Mouse (Mus musculus) heart, embryonic 15.5 days (tissue): Measurements from ENCODE around the gene Spats2. TPM values are rescaled to one million over a fixed set of nuclear protein-coding genes. Genes with fewer than 3 reads are reported as not detected.

ENCODE experiments used
- ATAC-seq: fragments of 200-750 bp; cut with Nextera tagmentation; replicated peaks from 2 replicates; pipeline ENCODE4 v1.8.0; 2017; ENCODE audit warnings: low read depth, moderate TSS enrichment; ENCODE audit not compliant: insufficient number of reproducible peaks, insufficient read depth, low FRiP score
- H3K27ac ChIP-seq: fragments of 300-500 bp; sonication (generic); 2 replicates; pipeline ENCODE4 v1.5.1; 2015; ENCODE audit warnings: mild to moderate bottlenecking, inconsistent platforms
- H3K27me3 ChIP-seq: fragments of 300-500 bp; sonication (generic); 2 replicates; pipeline ENCODE4 v1.6.1; 2015; ENCODE audit warnings: inconsistent platforms
- H3K36me3 ChIP-seq: fragments of 300-500 bp; sonication (generic); 2 replicates; pipeline ENCODE4 v1.6.1; 2015; ENCODE audit warnings: mild to moderate bottlenecking, inconsistent platforms
- H3K4me1 ChIP-seq: fragments of 300-500 bp; sonication (generic); replicated peaks from 2 replicates; pipeline ENCODE4 v1.6.1; 2015; ENCODE audit warnings: inconsistent platforms
- H3K4me2 ChIP-seq: fragments of 300-500 bp; sonication (generic); 2 replicates; pipeline ENCODE4 v1.6.1; 2015; ENCODE audit warnings: inconsistent platforms, mild to moderate bottlenecking, moderate library complexity
- H3K4me3 ChIP-seq: fragments of 300-500 bp; sonication (generic); 2 replicates; pipeline ENCODE4 v1.5.1; 2015; ENCODE audit warnings: mild to moderate bottlenecking, inconsistent platforms
- H3K9ac ChIP-seq: fragments of 300-500 bp; sonication (generic); 2 replicates; pipeline ENCODE4 v1.6.1; 2015; ENCODE audit warnings: mild to moderate bottlenecking, inconsistent platforms
- H3K9me3 ChIP-seq: fragments of 300-500 bp; sonication (generic); replicated peaks from 2 replicates; pipeline ENCODE4 v1.6.1; 2016; ENCODE audit warnings: inconsistent platforms
- WGBS: fragments of 180-500 bp; shearing (Covaris S2); methylation state at CpG from one replicate; pipeline ENCODE4 v1.1.7; 2015; ENCODE audit warnings: mixed read lengths; 5-methylcytosine and 5-hydroxymethylcytosine counted together
- polyA plus RNA-seq: library from polyadenylated mRNA; unstranded; fragments of >200 nt; fragmentation: Nextera tagmentation; extraction: Ambion mirVana; gene quantifications from 2 replicates; pipeline ENCODE4 v1.2.1, GENCODE M21; 2015

Spats2 gene
- polyA plus RNA-seq, 1 experiment from 2014 or later: 27.3 TPM

DNA sequence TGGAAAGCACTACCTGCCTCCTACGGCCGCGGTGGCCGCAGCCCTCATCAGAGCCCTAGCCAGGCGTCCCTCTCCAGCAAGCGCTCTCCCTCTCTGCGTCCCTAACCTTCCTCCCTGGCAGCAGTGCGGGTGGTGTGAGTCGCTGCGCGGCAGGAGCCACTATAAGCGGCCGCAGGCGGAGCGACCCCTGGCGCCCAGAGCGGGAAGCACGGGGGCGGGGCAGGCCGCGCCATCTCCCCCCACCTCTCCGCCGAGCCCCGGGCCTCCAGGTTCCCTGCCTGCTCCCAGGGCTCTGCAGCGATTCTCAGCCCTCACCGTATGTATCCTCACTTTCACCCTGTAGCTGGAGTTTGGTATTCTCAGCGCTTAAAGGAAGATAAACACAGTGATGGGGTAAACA lies 37.4 kb upstream of the Spats2 start:
- Histone ChIP-seq H3K4me1 (peaks cover 34% of the 10 kb centered on the region), H3K36me3 (no peaks in the 10 kb centered on the region), H3K9me3 (no peaks in the 10 kb centered on the region), H3K4me2 (peak overlapping the region; percentile 58), H3K4me3 (peak overlapping the region; percentile 34), H3K9ac (peak overlapping the region; percentile 20), H3K27ac (no peak overlapping the region), H3K27me3 (peaks cover 97% of the 10 kb centered on the region)
- ATAC-seq: peak; percentile 78
- under 1% methylated on average over 27 of the region's 27 CpGs for WGBS

DNA sequence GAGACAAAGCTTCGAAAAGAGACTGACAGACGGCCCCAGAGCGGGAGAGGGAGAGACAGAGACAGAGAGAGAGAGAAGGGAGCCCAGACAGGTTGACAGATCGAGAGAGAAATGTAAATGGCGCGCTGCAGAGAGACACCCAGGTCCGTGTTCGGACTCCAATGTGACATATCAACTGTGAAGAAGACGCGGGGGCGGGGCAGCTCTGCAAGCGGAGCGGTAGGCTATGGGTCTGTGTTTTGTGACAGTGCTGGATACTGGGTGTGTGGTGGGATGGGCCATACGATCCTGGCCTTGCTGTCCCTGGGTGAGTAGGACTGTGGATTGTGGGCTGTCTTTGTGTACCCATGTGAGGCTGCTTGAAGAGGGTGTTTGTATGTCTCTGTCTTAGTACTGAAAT lies 36.6 kb upstream of the Spats2 start:
- no peaks in the 10 kb centered on the region for H3K36me3 ChIP-seq
- H3K9ac ChIP-seq: no peak overlapping the region
- H3K4me3 ChIP-seq: peak overlapping the region; percentile 34; the same call in 1 of the 2 replicates
- peaks cover 99% of the 10 kb centered on the region for H3K27me3 ChIP-seq
- no peak overlapping the region for H3K27ac ChIP-seq
- H3K4me1 ChIP-seq: peaks cover 36% of the 10 kb centered on the region
- no peaks in the 10 kb centered on the region for H3K9me3 ChIP-seq
- peak overlapping the region; percentile 58 for H3K4me2 ChIP-seq
- ATAC-seq: no peak
- 15% methylated on average over 14 of the region's 14 CpGs for WGBS

DNA sequence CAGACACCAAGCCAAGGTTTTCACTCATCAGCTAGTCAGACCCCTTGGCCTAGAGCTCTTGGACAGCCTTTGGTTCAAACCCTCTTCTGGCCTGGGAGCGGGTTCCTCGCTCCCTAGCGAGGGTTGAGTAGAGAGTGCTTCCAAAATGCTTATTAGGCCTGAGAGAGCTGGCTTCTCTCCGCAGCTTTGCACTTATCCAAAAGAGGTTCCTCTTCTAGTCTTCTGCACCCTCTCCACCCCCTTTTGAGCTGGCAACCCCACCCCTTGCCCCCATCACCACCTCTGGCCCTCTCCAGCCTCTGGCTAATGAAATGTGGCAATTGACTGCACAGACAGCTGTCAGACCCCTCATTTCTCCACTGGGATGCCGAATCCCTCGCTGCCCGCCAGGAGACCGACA lies 32.8 kb upstream of the Spats2 start, which contains the start of gene Dnajc22:
TSS of gene Dnajc22 (plus strand) at position 301 of the 400 bp plus-strand sequence.
- H3K4me2 ChIP-seq: peak within 1 kb of the TSS; percentile 93
- peak within 1 kb of the TSS; percentile 47; the same call in 1 of the 2 replicates for H3K9ac ChIP-seq
- peaks cover 96% of the 10 kb centered on the region for H3K27me3 ChIP-seq
- H3K27ac ChIP-seq: no peak within 1 kb of the TSS
- no peaks in the 10 kb centered on the region for H3K36me3 ChIP-seq
- H3K4me3 ChIP-seq: peak within 1 kb of the TSS; percentile 52
- 46% methylated on average over 8 of the region's 8 CpGs for WGBS
- H3K9me3 ChIP-seq: no peaks in the 10 kb centered on the region
- H3K4me1 ChIP-seq: peaks cover 46% of the 10 kb centered on the region
- ATAC-seq: no peak

DNA sequence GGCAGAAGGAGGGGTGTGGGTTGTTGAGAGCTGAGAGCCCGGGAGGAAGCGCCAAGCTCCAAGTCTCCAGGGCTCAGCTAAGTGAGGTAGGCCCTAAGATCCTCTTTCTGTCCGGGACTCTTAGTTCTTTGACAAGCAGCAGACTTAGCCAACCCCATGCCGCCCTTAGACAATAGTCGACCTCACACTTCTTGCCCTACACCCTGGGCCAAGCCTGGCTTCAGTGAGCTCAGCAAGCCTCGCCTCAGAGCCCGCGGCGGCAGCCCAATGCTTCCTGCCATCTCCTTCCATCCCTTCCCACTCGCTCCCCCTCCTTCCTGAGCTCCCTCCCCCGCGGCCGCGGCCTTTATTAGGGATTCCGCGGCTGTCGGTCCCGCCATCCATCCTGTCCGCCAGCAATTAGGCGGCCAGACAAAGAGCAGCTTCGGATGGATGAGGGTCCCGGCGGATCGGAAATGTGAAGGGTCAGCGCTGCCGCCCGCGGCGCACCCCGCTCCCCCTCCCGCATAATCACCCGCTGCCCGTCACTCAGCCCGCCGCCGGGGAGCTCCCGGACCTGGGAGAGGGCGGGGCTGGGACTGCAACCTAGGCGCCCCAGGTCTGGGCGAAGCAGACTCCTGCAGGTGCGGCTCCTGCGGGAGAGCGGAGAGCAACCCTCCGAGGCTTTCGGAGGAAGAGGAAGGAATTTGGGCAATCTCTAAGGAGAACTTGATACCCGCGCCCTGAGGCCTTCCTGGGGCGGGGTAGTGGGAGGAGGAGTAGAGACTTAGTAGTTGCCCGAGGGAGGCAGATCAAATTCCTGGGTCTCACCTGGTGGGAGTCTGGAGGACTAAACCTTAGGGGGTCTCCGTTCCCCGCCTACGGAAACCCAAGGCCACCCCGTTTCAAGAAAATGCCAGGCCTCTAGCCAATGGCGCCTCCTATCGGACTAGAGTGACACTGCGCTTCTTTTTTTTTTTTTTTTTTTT lies 32.1 kb upstream of the Spats2 start:
- Histone ChIP-seq H3K9ac (peak overlapping the region; percentile 47; the same call in 1 of the 2 replicates), H3K4me3 (peak overlapping the region; percentile 52), H3K9me3 (no peaks in the 10 kb centered on the region), H3K4me1 (peaks cover 46% of the 10 kb centered on the region), H3K27ac (no peak overlapping the region), H3K27me3 (peaks cover 96% of the 10 kb centered on the region), H3K4me2 (peak overlapping the region; percentile 93), H3K36me3 (no peaks in the 10 kb centered on the region)
- 3% methylated on average over 56 of the region's 56 CpGs for WGBS
- no peak for ATAC-seq

DNA sequence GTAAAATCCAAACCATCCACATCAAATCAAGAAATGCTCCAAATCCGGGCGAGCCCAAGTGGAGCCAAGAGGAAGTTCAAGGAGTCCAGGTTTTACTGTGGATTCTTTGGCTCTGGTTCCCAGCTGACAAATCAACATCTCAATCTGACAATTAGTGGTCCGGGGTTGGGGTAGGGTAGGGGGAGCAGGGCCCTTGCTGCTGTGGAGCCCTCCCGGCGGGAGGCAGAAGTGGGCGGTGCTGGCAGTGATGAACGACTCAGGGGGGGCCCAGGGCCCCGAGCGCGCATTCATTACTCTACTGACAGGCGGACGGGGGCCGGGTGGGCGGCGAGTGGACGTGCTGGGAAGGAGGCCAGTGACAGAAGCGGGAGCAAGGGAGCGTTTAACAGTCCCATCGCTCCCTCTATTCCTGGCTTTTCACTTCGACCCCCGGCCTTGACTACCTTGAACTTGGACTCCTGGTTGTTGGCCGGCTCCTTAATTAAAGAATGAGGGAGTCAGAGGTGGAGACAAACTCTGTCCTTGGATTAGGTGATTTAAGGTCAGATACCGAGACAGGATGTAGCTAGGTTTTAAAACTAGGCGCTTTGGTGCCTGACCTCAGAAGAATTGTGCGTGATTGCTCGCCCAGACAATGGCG lies 31.0 kb upstream of the Spats2 start:
- Histone ChIP-seq H3K4me3 (peak overlapping the region; percentile 6; the same call in 1 of the 2 replicates), H3K9ac (no peak overlapping the region), H3K36me3 (no peaks in the 10 kb centered on the region), H3K27ac (no peak overlapping the region), H3K4me1 (peaks cover 51% of the 10 kb centered on the region), H3K4me2 (peak overlapping the region; percentile 23), H3K9me3 (no peaks in the 10 kb centered on the region), H3K27me3 (peaks cover 95% of the 10 kb centered on the region)
- ATAC-seq: no peak
- 5% methylated on average over 27 of the region's 27 CpGs for WGBS

DNA sequence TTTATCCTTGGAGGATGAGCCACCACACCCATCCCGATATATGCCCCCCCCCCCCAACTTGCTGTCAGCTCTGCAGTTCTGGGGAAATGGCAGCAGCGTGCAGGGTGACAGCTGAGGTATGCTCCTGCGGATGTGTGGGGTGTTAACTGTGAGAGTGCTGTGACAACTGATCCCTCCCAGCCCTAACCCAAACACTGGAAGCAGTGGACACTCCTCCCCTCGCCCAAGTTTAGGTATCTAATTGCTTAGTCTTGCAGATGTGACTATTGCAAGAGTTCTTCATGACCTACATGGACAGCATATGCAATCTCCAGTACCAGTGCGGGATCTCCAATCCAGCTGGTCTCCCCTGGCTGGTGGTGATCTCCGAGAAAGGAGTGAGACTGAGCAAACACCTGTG lies 30.4 kb upstream of the Spats2 start:
- peaks cover 51% of the 10 kb centered on the region for H3K4me1 ChIP-seq

DNA sequence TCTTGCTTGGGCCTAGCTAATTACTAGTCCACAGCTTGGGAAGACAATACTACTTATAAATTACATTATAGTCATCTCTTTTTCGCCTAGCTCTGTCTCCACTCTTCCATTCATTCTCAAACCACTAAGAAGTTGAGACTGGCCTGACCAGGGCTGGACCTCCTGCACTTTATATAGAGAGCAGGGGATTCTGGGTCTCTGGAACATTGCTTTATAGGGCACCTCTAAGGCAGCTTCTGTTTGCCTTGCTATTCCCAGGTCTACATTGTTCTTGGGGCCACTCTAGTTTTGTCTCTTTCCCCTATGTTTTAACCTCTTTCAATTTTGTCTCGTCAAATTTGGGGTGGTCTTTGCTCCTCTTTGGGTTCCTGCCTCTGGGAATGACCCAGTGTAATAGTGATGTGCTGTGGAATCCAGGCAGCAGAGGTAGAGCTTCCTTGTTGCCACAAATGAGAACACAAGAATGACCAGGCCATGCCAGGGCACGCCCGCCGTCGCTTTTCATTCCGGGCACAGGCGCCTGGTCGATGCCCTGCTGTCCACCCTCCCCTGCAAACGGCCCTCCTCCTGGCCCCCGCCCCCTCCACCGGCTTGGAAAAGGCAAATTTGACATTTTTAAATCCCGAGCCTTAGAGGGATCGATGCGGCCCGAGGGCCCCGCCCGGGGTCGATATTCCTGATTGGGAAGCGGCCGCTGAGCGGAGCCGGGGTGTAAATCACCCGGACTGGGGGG lies 29.5 kb upstream of the Spats2 start:
- no peaks in the 10 kb centered on the region for H3K9me3 ChIP-seq
- peak overlapping the region; percentile 50 for H3K4me3 ChIP-seq
- peaks cover 51% of the 10 kb centered on the region for H3K4me1 ChIP-seq
- H3K9ac ChIP-seq: peak overlapping the region; percentile 27; the same call in 1 of the 2 replicates
- H3K36me3 ChIP-seq: no peaks in the 10 kb centered on the region
- 9% methylated on average over 24 of the region's 24 CpGs for WGBS
- peaks cover 87% of the 10 kb centered on the region for H3K27me3 ChIP-seq
- H3K4me2 ChIP-seq: peak overlapping the region; percentile 89
- ATAC-seq: no peak
- no peak overlapping the region for H3K27ac ChIP-seq

More for the DNA sequence above, 30.4 kb upstream of the Spats2 start:
- 18% methylated on average over 6 of the region's 6 CpGs for WGBS
- 0 out of 2 replicates have a peak overlapping the region, but pooled peaks have one; percentile 6 for H3K4me3 ChIP-seq
- ATAC-seq: no peak
- no peak overlapping the region for H3K27ac ChIP-seq
- H3K9ac ChIP-seq: no peak overlapping the region
- H3K27me3 ChIP-seq: peaks cover 95% of the 10 kb centered on the region
- no peaks in the 10 kb centered on the region for H3K9me3 ChIP-seq
- H3K36me3 ChIP-seq: no peaks in the 10 kb centered on the region
- H3K4me2 ChIP-seq: no peak overlapping the region

DNA sequence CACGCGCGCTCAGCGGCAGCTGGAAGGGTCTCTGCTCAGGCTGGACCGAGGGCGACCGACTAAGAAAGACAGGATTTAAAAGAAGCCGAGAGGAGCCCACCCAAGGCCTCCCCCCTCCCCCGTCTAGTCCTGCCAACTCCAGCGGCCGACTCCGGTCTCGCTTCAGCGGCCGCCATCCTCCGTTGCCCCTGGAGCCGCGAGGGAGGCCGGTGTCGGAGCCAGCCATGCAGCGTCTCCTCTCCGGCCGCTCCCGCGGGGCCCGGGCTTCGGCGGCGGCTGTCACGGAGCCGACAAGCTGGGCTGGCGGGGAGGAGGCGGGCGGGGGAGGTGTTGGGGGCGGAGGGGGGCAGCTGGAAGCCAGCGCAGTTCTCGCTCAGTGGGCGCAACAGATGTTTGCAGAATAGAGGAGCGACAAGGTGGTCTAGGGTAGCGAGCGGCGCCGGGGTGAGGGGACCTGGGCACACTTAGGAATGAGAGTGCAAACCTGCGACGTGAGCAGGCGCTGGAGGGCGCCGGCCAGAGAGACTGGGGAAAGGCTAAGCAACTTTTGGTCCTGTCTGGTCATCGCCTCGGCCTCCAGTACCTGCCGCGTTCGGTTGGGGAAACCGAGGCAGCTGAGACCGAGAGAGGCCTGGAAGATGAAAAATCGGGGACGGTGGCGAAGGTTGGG lies 28.8 kb upstream of the Spats2 start:
- H3K4me2 ChIP-seq: peak overlapping the region; percentile 89
- no peak for ATAC-seq
- H3K27ac ChIP-seq: no peak overlapping the region
- H3K4me1 ChIP-seq: peaks cover 51% of the 10 kb centered on the region
- H3K36me3 ChIP-seq: no peaks in the 10 kb centered on the region
- no peaks in the 10 kb centered on the region for H3K9me3 ChIP-seq
- H3K9ac ChIP-seq: peak overlapping the region; percentile 56
- H3K4me3 ChIP-seq: peak overlapping the region; percentile 50
- WGBS: under 1% methylated on average over 53 of the region's 58 CpGs
- peaks cover 79% of the 10 kb centered on the region for H3K27me3 ChIP-seq

DNA sequence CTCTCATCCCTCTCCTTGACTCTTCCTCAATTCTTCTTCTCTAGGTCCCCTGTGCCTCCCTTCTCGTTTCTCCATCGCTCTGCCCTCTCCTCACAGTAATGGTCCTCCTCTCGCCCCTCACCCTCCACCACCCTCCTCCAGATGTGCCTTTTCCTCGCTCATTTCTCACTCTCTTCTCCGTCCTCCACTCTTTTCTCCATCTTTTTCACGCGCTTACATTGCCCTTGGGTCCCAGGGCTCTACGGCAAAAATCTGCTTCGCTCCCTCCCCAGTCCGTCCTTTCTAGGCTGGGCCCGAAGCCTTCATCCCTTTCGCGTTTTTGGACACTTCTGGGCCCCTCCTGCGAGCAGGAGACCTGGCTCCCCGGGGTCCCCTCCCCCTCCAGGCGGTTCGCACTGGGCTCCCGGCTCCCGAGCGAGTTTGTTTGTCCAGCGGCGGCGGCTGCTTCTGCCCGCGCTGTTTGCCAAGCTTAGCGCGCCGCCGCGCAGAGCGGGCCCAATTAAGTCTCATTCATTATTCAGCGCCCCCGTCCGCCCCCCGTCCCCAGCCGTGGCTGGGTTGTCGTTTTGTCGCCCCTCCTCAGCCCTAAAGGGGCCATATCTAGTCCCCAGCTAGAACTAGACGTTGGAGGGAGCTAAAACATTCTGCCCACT lies 27.8 kb upstream of the Spats2 start:
- Histone ChIP-seq H3K9ac (peak overlapping the region; percentile 56), H3K9me3 (no peaks in the 10 kb centered on the region), H3K27ac (no peak overlapping the region), H3K4me2 (peak overlapping the region; percentile 89), H3K36me3 (no peaks in the 10 kb centered on the region), H3K4me3 (peak overlapping the region; percentile 50), H3K4me1 (peaks cover 49% of the 10 kb centered on the region), H3K27me3 (peaks cover 69% of the 10 kb centered on the region)
- WGBS: under 1% methylated on average over 39 of the region's 39 CpGs
- ATAC-seq: no peak

DNA sequence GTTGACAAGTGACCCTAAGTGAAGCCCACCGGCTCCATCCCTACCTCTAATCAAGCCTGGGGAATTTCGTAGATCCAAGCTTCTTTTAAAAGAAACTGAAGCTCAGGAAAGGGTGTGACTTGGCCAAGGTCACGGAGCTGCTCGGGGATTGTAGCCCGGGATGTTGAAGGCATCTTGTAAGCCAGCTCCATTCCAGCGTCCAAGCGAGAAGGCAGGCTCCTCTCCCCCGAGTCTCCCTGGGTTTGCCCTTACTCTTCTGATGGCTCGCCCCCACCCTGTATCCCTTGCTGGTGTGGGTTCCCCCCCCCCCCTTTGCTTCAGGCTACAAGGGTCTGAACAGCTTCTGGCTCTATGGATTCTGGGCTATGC lies 27.2 kb upstream of the Spats2 start:
- H3K27me3 ChIP-seq: peaks cover 64% of the 10 kb centered on the region
- no peak overlapping the region for H3K27ac ChIP-seq
- peak overlapping the region; percentile 56; the same call in 1 of the 2 replicates for H3K9ac ChIP-seq
- peak overlapping the region; percentile 50 for H3K4me3 ChIP-seq
- H3K9me3 ChIP-seq: no peaks in the 10 kb centered on the region
- 7% methylated on average over 9 of the region's 9 CpGs for WGBS
- H3K4me1 ChIP-seq: peaks cover 44% of the 10 kb centered on the region
- ATAC-seq: no peak
- H3K4me2 ChIP-seq: peak overlapping the region; percentile 89
- H3K36me3 ChIP-seq: no peaks in the 10 kb centered on the region
